Mouse (Mus musculus): ENCODE results near the gene Hs2st1.

Gene Hs2st1

DNA sequence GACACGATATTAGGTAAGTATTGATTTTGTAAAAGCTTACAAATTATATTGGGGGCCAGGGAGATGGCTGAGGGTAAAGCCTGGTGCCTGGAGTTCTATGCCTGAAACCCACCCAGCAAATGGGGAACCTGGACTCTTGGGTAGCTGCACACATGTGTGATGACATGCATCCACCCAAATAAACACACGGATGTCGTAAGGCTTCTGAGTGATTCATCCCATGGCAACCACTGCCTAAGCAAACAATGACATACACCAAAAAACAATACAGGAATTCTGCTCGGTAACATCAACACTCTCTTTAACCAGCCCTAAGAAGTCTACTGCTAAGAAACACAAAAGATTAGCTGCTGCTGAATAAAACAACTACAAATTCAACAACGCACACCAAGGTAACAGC, 73.2 kb downstream of the Hs2st1 start:
- DNase-seq, result no peak

DNA sequence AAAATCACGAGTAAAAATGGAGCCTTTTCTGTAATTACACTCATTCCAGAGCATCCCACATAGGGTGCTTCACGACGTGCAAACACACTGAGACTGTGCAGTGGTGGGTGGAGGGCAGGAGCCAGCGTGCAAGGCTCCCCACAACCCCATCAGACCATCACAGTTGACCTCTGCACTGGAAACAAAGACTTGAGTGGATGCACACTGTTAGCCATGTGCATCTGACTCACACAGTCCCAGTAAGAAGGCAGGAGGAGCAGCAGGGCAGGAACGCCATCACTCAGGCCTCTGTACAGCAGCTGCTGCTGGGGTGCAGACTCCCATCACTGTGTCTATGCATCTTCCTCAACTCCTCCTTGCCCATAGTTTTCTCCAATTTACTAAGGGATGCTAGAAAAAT, 75.1 kb downstream of the Hs2st1 start:
- no peak for DNase-seq

DNA sequence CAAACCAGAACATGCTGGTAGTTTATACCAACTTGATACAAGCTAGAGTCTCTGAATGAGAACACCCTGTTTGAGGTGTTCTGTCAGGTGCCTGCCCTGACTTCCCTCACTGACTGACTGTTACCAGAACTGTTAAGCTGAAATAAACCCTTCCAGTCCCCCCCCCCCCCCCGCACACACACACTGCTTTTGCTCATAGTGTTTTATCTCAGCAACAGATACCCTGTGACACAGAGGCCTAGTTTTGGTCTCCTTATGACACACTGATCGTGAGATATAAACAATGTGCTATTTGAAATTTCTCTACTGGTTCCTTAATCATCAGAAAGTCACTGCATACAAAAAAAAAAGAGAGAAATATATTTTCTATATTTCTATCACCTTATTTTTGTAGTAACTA, 81.2 kb downstream of the Hs2st1 start:
- DNase-seq, result no peak

DNA sequence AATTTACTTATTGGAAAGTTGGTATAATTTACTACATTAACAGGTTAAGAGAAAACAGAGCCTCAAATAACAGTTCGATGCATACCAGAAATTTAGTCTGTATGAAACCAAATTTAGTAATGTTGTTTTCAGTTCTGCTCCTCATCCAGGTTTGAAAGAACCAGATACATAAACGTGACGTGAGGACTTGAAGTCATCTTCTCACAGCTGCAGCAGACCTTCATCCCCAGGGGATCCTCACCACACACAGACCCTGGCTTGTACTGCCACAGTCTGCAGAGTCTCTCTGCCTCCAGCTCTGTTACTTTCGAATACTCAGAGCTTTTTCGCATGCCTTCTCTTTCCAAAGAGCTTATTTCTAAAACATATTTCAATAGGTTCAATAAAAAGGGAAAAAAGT, 89.4 kb downstream of the Hs2st1 start:
- DNase-seq, result no peak

DNA sequence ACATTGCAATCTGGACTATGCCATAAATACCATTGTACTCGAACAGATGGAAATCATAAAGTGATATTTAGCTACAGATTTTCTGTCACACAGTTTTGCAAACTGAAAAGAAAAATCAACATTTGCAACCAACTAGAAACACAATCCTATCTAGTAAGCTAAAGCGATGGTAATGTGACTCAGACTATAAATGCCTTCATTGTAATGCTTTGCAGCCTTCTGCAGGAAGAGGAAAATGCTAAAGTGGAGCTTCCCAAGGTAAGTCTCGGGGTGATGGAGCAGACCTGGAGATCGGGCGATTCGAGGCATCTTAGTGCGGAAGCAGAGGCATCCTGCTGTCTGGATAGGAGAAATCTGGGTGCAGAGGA, 91.6 kb downstream of the Hs2st1 start:
- DNase-seq, result no peak

DNA sequence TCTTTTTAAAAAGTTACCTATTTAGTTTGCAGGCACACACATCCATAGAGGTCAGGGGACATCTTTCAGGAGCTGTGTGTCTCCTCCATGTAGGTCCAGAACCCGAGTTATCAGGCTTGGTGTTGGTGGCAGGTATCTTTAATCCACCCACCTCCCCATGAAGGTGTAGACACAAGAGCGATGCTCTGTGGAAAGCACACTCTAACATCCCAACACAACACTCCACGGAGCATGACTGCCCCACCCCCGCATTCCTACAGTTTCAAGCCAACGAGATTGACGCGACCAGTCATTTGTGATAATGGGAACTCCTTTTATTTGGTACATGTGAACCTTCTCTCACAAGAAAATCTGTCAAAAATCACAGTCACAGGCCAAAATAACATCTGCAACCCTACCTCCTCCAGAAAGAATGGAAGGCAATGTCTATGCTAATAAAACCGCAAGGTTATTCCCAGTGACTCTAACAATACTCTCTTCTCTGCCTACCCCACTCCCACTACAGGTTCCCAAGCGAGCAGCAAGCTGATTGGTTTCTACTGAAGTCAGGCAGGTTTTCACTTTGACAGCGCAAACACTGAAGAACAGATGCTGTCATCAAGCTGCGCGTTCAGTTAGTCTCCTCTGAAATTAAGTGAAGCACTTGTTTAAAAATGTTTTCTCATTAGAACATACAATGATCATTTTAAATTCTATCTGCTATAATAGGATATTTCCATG, 92.1 kb downstream of the Hs2st1 start:
- DNase-seq, result no peak

DNA sequence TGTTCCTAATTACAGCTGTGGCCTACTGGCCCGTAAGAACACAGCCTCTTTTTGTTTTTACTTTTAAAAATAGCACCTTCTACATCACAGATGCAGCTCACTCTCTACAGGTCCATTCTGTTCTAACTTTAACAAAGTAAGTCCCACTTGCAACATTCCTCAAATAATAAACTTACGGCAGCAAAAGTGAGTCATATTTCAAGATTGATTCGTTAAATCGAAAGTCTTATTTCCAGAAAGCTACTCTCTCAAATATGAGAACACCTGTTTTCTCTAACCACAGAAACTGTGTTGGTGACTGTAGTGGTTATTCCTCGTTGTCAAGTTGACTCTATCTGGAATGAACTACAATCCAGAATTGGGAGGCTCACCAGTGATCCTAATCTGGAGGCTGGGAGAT, 94.1 kb downstream of the Hs2st1 start:
- no peak for DNase-seq

DNA sequence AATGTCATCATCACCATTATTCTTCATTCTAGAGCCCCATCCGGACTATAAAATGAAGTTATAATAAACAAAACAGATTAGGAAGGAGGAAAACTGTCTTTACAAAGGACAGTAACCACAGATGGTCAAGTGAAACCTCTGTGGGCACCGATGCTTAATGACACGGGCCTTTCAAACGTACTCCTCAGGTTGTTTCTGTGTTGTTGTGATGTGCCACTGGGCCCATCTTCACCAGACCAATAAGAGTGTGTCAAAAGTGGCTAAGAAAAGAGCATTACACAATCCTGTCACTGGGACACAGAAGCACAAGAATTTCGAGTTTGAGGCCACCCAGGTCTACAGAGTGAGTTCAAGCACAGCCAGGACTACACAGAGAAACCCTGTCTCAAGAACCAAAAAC, 95.3 kb downstream of the Hs2st1 start:
- DNase-seq, result no peak

DNA sequence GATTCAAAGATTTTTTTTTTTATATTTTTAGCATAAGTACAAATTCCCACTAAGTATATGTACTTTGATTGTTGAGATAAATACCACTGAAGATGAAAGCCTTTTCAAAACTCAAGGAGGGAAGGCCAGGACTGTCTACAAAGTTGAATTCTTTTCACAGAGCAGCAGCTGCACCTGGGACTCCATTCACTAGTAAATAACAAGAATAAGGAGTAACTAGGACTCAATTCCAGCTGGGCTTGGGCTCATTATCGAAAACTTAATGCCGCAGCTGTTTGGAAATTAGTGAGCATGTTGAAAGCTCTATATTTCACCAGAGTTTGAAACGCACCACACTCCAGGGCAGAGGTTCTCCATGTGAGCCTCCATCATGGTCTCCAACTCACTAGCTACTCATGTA, 98.0 kb downstream of the Hs2st1 start:
- no peak for DNase-seq

DNA sequence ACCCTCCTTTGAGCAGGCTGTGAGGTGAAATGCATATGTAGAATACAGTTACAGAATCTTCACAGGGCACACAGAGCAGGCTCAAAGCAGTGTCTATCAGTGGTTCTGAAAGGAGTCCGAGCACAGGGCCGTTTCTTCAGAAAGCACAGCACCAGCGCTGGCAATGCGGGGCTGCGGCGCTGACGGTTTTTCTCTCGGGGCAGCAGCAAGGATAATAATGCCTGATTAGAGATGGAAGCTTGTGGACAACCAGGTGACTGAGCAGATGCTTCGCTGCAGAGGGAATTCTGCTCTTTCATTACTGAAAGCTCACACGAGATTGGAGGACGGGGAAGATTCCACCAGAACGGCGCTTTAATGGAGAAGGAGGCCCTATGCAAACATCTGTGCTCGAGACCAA, 99.1 kb downstream of the Hs2st1 start:
- DNase-seq, result no peak

DNA sequence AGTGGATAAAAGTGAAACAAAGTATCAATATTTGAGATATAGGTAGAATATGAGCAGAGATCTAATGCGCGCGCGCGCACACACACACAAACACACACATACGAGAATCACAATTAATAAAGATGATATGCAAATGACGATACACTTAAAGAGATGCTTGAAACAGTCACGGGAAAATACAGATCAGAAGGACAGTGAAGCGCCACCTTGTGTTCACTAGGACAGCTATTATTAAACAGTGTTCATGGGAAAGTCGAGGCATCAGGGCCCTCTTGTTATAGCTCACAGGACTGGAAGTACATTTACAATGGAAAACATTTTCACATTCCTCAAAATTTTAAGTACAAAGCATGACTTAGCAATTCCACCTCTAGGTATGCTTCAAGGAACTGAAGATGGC, 102.5 kb downstream of the Hs2st1 start:
- no peak for DNase-seq

DNA sequence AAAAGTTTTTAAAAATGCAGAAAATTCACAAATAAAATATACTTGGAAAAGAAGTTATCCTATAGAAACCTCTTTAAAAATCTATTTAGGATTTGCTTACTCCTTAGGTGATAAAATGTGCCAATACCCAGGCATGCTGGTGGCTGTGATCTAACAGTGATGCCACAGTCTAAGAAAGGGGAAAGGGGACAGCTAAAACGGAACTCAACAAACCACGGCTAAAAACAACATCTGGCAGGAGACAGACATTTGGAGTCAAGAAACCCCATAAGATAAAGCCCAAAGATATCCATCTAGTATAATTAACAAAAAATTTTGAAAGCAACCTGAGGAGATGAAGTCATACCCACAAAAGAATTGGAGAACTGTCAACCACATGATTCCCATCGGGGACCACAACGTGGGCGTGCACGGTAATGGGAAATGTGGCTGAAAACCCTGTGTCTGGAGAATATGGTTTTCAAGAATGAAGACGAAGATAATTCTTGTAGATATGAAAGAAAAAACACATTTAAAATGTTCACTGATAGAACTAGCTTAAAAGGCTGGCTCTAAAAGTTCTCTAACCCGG, 103.8 kb downstream of the Hs2st1 start:
- DNase-seq, result no peak

DNA sequence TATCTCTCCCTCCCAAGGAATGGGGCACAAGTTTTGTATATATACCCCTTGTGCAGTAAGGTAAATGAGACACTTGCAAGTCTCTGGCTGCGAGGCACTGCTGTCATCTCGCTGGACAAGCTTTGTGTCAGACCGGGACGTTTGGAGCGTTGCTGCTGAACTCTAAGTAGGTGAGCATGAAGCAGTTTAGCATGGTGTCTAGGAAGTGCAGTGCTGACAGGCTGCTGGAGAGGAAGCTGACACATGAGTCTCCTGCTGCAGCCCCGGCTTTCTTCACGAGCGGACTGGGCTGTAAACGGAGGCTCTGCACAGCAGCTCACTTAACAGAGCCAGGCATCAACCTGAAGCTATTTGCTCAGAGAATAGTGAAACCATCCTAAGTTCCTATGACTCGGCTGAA, 107.3 kb downstream of the Hs2st1 start:
- no peak for DNase-seq

DNA sequence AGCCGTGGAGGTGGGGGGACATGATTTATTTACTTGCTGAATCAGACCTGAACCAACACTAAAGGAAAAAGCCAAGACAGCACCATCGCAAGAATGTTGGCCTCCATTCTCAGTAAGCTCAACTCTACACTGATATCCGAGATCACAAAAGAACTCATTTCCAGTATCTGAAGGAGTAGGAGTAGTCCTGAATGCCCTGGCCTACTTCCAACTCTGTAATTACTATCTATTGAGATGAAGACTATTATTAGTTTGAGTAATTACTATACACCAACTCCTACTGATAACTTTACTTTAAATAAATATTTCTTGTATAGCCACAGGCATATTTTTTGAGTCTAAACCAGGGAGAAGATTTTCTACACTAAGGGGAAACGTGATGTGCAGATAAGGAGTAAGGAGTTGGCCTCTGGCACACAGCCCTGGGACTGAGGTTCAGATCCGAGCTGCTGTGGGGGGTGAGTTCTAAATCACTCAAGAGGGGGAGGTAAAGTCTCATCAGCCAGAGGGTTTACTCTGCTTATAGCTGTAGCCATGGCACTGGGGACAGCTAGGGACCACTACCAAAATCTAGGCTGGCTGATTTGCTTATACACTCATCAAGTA, 109.7 kb downstream of the Hs2st1 start:
- DNase-seq, result no peak

DNA sequence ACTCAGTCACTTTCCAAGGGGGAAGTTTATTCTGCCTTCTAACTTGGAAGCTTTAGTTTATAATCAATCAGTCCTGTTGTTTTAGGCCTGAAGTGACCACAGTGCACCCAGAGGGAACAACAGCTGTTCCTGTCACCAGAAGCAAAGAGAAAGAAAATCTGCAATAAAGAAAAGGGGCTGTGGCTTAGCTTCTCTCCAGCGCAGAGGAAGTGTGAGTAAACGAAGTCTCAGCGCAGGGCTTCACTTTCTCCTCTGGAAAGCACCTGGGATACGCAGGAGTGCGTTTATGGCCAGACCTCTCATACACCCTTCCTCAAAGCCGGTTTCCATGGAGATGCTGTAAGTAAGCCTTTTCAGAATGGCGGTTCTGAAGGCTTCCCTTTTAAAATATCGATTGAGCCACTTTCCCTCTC, 110.7 kb downstream of the Hs2st1 start:
- no peak for DNase-seq

DNA sequence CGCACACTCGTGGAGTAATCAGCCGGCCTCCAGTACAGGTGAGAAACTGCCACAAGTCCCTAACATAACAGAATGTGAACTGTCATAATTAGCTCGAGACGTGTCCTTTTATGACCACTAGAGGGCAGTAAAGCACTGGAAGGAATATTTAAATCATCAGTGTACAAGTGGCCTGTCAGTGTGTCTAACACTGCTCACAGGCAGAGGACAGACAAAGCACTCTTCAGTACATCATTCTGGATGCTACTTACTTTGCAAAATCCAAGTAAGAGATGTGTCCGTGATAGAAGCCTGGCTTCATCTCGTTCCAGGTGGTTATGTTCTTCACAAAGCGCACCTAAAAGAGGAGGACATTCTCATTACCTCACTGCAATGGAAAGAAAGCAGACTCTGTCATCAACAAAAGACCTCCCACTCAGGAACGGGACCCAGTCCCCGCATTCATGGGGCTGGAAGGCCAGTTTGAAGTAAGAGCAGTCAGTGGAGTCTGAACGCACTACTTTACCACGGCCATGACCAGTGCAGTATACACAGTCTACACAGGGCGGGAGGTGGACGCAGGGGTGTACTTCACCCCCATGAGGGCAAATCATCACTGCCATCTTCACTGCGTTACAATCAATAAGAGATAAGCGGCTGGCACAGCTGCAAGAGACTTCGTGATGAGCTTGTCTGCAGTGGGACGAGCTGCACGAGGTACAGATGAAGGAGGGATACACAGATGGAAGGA, 116.1 kb downstream of the Hs2st1 start:
- DNase-seq, result no peak

DNA sequence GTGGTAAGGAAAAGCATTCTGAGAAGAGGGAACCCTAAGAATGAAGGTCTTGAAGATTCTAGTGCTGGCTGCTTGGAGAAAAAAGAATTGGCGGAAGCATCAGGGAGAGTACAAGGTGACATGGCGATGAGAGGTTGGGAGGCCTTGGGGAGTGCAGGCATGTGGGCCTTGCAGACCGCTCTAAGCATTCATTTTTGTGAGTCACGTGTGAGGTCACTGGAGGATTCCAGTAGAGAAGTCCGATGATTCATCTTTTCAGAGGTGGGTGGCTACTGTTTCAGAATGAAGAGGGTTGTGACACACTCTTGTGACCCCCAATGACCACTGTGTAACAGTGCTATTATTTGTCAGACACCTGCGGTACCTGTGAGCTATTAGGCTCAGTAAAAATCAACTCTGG, 121.0 kb downstream of the Hs2st1 start:
- DNase-seq, result no peak

DNA sequence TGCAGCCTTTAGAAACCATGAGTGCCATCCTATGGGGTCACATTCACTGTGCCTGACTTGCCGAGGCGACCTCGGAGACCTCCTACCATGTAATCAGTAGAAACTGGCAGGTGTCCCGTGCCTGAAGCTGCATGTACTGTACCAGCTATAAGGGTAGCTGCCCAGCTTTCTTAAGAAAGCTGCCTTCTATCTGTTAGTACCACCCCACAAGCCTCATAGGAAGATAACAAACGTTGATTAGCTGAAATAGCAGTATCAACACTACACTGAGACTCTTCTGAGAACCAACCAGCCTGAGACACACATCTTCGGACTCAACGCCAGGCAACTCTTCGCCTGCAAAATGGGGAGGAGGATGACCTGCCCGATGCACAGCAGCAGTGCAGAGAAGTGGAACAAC, 122.1 kb downstream of the Hs2st1 start:
- DNase-seq, result no peak

DNA sequence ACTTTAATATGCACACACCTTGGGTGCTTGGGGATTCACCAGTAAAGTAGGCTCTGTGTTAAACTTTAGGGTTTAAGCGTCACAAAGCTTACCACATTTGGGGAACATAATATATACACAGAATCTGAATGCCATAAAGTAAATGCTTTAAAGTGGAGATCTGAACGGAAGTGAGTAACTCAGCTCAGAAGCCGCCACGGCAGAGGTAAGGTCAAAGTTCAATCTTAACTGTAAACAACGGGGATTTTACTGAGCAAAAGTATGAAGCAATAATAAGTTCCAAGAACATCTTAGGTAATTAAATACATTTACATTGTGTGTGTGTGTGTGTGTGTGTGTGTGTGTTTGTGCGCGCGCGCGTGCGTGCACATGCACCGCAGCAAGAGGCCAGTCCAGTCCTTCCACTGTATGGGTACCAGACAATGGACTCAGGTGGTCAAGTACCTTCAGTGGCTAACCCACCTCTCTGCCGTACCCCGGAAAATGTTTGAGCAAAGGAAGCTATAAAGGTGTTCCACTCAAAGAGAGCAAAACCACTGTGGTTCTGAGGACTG, 123.8 kb downstream of the Hs2st1 start:
- no peak for DNase-seq

DNA sequence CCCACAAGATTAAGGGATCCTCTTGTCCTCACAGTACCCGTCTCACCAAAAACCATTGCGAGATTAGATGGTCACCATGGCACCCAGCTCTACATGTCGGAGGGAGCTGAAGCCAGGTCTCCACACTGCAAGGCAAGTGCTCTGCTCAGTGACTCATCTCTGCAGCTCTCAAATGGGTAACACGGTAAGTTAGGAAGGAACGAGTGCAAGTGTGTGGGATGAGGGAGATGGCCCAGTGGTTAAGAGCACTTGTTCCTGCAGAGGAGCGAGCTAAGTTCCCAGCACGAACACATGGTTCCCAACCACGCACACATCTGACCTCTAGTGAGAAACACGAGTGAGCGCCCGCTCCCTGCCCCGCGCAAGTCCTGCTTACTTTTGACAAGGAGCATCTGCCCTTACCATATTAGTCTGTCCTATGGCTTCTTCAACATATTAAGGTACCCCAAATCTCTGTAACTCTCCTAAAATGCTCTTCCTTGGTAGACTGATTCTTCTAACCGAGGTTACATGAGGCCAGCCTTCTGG, 132.0 kb downstream of the Hs2st1 start:
- no peak for DNase-seq

DNA sequence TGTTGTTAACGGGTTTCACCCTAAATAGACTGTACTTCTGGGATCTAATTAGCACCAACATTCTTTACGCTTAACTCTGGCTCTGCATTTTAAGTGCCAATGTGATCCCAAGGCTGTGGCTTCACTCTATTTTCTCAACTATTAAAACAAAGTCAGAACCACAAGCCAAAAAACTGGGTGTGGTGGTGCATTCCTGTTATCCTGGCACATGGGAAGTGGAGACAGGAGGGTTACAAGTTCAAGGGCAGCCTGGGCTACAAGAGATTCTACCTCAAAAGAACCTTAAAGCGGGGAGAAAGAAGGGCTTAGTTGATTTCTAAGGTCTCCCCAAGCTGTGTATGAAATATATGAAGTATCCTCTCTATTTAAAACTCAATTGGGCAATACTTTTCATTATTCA, 133.9 kb downstream of the Hs2st1 start:
- no peak for DNase-seq

DNA sequence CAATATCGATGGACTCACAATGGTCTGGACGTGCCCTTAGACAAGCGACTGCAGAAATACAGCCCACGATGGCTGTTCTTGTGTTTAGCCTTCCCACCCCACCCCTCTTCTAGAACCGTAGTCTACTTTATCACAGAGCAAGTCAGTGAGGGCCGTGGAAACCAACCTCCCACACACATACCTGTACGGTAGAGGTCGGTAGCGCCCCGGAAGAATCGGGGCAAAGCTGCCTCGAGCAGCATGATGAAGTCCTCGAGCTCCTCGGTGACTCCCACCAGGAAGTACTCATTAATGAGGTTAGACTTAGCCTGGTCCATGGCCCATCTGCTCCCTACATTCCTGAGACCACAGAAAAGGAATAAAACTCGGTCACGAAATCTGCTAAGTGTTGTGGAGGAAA, 134.7 kb downstream of the Hs2st1 start:
- DNase-seq, result no peak

DNA sequence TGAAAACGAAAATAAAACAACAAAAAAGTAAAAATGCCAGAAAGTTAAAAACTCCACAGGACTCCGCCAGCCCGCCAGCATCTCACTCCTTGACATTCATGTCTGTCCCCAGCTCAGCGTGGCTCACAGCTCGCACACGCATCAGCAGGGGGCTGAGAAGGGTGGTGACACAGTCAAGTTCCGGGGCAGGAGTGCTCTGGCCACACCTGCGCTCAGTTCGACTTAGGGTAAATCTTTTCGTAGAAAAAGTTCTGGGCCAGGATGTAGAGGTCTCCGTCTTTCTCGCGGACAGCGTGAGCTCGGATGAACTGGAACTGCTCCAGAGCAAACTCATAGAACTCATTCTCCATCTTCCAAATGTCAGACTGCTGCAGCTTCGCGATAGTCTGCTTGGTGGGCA, 135.7 kb downstream of the Hs2st1 start:
- no peak for DNase-seq

DNA sequence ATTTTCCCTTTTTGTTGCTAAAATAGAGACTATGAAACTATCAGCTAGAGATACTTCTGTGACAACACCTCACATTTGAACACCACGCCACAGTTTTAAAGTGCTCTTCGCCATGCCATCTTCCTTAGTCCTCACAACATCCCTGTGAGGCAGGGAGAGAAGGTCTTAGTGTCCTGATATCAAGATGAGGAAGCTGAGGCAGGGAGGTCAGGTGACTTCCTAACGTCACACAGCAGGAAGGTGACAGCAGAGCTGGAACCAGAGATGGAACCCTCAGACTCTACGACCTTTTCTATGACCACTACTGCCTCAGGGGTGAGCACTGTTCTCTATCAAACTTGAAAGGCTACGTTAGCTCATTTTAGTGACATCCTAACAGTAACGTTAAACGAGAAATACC, 136.9 kb downstream of the Hs2st1 start:
- no peak for DNase-seq
